Mouse (Mus musculus) lung, adult 2 months (tissue): Measurements from ENCODE around the gene Ssrp1.

Experiments used
- CTCF ChIP-seq: fragments of 200-500 bp; IDR thresholded peaks from 2 replicates; pipeline ENCODE4 v1.5.1; 2011; ENCODE audit warnings: mild to moderate bottlenecking, low read length, control low read depth; ENCODE audit not compliant: insufficient read depth
- POLR2A ChIP-seq: fragments of 200-500 bp; IDR thresholded peaks from 2 replicates; pipeline ENCODE4 v1.6.1; 2011; ENCODE audit warnings: low read depth, mild to moderate bottlenecking, control low read depth, low read length, borderline replicate concordance; ENCODE audit errors: extremely low read depth

- TF ChIP-seq CTCF (no peak), POLR2A (no peak)
These were observed 13.7 kb downstream of the Ssrp1 start for GRCm38 (mm10) chr2:85050746-85051145.
